Mouse (Mus musculus) mesoderm, embryonic 11.5 days (tissue): ENCODE results near the gene Pccb.

Experiments used
- DNase-seq: peaks from one replicate; pipeline ENCODE4 v3.0.0-alpha.2; 2012; ENCODE audit warnings: low read depth, low spot score

Gene Pccb

DNA sequence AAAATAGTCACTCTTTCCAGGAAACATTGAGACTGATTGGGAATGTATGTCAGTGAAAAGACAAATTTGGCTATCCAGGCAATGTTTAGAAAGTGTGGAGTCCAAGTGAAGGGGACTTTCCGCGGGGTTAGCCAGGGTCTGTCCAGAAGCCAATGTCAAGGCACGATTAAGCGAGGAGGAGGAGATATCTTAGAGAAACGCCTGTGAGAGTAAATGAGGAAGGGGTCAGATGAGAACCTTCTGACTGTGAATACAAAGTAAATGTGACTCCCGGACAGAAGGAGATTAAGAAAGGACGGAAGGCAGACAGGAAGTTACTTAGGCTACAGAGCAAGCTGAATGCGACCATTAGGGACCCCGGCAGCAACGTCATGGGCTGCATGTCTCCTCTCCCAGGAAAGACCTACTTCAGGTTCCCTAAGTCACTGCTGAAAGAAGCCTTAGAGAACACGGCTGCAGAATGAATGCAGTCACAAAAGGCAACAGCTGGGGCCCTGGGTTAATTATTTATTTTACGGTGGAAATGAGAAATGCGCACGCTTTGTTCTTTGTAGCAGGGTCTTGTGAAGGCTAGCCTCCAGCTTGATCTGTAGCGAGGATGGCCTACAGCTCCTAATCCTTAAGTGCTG, 11.1 kb upstream of the Pccb start:
- peak; percentile 10 for DNase-seq

- no peak for DNase-seq
Measured at GRCm38 (mm10) chr9:101042249-101042648, 7.6 kb upstream of the Pccb start.

DNA sequence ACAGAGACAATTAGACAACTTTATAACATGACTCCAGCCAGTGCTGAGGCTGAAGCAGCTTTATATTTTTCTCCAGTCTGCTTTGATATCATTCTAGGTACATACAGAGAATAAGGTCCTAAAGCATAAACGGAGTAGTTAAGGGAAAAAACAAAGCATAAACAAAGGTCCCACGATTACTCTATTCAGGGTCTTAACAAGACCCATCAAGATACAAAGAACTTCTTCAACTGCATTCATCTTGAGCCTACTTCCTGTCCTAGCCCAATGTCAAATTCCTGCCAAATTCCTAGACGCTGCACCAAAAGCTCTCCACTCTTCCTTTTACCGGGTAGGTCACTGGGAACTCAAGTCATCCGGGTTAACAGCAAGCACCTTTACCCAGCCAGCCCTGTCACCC, 6.8 kb upstream of the Pccb start:
- DNase-seq, result no peak

GRCm38 (mm10) chr9:101038634-101039033, 3.9 kb upstream of the Pccb start:
- DNase-seq, result no peak

- no peak for DNase-seq
Measured at GRCm38 (mm10) chr9:101037396-101037795, 2.7 kb upstream of the Pccb start.

DNA sequence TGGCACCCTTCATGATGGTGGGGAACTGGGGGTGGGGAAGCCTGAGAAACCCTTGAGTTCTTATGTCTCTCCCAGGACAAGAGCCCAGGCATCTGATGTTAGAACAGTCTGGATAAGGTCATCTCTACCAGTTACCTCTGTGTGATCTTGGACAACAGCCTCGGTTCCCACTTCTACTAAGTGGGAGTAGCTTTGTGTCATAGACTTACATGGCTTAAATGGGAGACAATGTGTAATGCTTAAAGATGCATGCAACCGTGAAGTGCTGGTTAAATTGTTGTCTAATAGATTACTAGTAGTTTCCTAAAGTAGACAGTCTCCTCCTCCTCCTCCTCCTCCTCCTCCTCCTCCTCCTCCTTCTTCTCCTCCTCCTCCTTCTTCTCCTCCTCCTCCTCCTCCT, 2.2 kb upstream of the Pccb start:
- no peak for DNase-seq

- DNase-seq, result no peak
Measured at GRCm38 (mm10) chr9:101035836-101036596, 1.3 kb upstream of the Pccb start.

DNA sequence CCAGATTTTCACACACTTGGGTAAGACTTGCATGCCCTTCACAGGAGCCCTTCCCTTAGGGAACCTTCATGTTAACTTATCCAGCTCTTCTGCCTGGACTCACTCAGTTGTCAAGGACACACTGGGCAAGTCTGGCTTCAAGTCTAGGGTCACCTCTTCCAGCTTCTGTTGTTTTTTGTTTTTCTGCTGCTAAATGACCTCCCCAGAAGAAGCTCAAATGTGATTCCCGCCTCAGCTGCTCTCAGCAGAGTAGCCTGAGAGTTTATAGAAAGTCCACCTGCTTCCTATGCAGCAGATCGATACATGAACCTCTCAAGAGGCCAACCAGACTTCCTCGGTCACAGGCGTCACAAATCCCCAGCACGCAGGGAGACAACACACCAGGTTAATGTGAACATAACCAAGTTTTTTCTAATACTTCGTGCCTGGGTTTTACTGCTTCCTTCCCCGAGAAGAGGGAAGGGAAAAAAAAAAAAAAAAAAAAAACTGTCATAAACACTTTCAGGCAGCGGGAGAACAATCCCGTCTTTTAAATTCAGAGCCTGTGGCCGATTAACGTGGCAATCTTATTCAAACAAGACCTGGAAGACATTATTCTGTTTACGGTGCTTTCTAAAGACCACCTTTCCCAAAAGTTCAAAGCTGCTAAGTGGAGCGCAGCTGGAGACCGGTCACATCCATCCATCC, 794 bp downstream of the Pccb start:
- no peak for DNase-seq

- DNase-seq, result no peak
Measured at GRCm38 (mm10) chr9:101018768-101019167, 15.9 kb downstream of the Pccb start.

- peak; percentile 48 for DNase-seq
Measured at GRCm38 (mm10) chr9:101017734-101018516, 16.8 kb downstream of the Pccb start.

GRCm38 (mm10) chr9:101015324-101015723, 19.4 kb downstream of the Pccb start:
- no peak for DNase-seq

- DNase-seq, result no peak
Measured at GRCm38 (mm10) chr9:101012433-101012832, 22.3 kb downstream of the Pccb start.

DNA sequence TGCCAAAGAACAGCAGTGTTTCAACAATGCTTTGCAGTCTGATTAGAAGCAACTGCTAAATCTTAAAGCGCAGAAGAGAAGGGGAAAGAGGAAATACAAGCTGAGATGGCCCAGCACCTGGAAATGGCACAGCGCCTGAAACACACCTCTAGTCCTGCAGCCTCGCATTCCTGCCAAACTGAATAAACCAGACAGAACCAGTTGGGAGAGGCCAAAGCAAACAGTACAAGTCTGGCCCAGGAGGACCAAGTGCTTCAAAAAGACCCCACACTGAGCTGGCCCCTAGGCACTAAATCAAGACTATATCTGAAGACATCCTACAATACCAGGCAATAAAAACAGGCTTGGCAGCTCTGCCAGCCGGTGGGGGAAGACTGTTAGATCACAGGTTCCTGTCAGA, 28.8 kb downstream of the Pccb start:
- no peak for DNase-seq

GRCm38 (mm10) chr9:101003302-101003701, 31.4 kb downstream of the Pccb start:
- DNase-seq, result no peak

DNA sequence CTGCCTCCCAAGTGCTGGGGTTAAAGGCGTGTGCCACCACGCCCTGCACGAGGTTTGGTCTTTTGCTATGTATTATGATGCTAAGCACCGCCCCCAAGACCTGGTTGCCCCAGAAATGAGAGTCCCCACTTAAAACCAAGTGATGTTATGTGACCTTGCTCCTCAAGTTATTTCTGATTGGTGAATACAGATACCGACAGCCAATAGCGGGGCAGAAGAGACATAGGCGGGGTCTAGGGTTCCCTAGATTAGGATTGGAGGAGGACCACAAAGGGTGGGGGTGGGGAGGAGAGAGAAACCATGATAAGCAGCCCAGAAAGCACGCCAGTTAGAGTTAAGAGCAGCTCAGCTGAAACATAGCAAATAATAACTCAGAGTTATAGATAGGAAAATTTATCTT, 31.9 kb downstream of the Pccb start:
- DNase-seq, result no peak

- DNase-seq, result no peak
Measured at GRCm38 (mm10) chr9:101002053-101002452, 32.6 kb downstream of the Pccb start.

GRCm38 (mm10) chr9:100997138-100997537, 37.6 kb downstream of the Pccb start:
- DNase-seq, result no peak

DNA sequence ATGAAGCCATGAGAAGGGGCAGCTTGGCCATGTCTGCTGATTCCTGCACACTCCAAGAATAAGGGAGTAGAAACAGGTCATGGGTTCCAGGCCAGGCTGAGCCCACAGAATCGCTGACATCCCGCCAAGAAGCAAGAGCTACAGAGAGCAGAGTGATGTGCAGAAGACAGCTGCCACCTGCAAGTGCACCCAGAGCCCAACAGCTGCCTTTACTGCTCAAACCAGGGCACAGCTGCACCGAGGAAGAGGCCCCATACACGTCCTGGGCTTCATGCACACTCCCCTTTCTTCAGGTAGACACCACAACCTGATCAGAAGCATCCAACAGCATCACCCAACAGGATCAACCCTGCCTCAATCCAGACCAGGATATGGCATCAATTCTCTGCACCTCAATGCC, 40.8 kb downstream of the Pccb start:
- DNase-seq, result no peak

DNA sequence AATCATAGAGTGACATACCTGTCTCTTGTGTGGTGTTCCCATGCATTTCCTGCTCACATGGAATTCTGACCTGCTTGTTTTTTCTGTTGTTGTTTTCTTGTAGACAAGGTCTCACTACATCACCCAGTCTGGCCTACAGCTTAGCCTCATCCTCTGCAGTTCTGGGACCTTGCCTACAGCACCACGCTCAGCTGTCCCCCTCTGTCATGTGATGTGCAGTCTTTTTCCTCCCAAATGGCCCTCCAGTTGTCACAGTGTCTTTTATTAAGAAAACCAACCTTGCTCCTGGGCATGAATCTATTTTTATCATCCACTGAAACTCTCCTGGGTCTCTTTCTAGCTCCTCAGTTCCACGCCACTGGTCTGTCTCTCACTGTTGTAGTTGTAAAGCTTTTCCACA, 42.5 kb downstream of the Pccb start:
- DNase-seq, result no peak

GRCm38 (mm10) chr9:100991321-100991720, 43.4 kb downstream of the Pccb start:
- no peak for DNase-seq

- DNase-seq, result no peak
Measured at GRCm38 (mm10) chr9:100990609-100991008, 44.1 kb downstream of the Pccb start.

GRCm38 (mm10) chr9:100987850-100988249, 46.8 kb downstream of the Pccb start:
- no peak for DNase-seq
